Mouse (Mus musculus) MEL (cell line): ENCODE measurements around the gene Gm42688. TPM values are rescaled to one million over a fixed set of nuclear protein-coding genes. Genes with fewer than 3 reads are reported as not detected.

ENCODE experiments used
- DNase-seq: peaks from one replicate; pipeline ENCODE4 v3.0.0; 2011; ENCODE audit warnings: low read depth, low spot score
- H3K27ac ChIP-seq: 2 replicates; pipeline ENCODE4 v1.5.1; 2012; ENCODE audit warnings: low read depth, mild to moderate bottlenecking, control low read depth, low read length, moderate library complexity; ENCODE audit not compliant: control insufficient read depth
- H3K27me3 ChIP-seq, 2 experiments: fragments of 150-350 bp in 1 of 2; sonication (generic) in 1 of 2; 2 replicates each; pipeline ENCODE4 v1.6.1; 2012; ENCODE audit warnings: low read length in 2 of 2, mild to moderate bottlenecking in 2 of 2, improper control_type of control experiment in 1 of 2, moderate library complexity in 1 of 2; ENCODE audit not compliant: insufficient read depth in 2 of 2, control insufficient read depth in 1 of 2
- H3K36me3 ChIP-seq, 2 experiments: 2 replicates each; pipeline ENCODE4 v1.6.1; 2012 to 2014; ENCODE audit warnings: low read length in 2 of 2, improper control_type of control experiment in 1 of 2, inconsistent platforms in 1 of 2, mild to moderate bottlenecking in 1 of 2; ENCODE audit not compliant: insufficient read depth in 2 of 2, control insufficient read depth in 1 of 2
- H3K4me1 ChIP-seq, 2 experiments: fragments of 150-350 bp in 1 of 2; sonication (generic) in 1 of 2; 2 replicates each; pipeline ENCODE4 v1.6.1; 2012; ENCODE audit warnings: low read length in 2 of 2, improper control_type of control experiment in 1 of 2, mild to moderate bottlenecking in 1 of 2; ENCODE audit not compliant: insufficient read depth in 2 of 2, control insufficient read depth in 1 of 2
- H3K4me3 ChIP-seq, 2 experiments: fragments of 150-350 bp in 1 of 2; sonication (generic) in 1 of 2; 2 replicates each; pipeline ENCODE4 v1.5.1; 2012; ENCODE audit warnings: low read depth in 2 of 2, low read length in 2 of 2, mild to moderate bottlenecking in 2 of 2, moderate library complexity in 2 of 2, control low read depth in 1 of 2, improper control_type of control experiment in 1 of 2; ENCODE audit not compliant: control insufficient read depth in 1 of 2, insufficient read depth in 1 of 2
- H3K79me2 ChIP-seq: 2 replicates; pipeline ENCODE4 v1.6.1; 2012; ENCODE audit warnings: mild to moderate bottlenecking, low read length, moderate library complexity; ENCODE audit not compliant: control insufficient read depth, poor library complexity, insufficient read depth
- H3K9ac ChIP-seq: 2 replicates; pipeline ENCODE4 v1.6.1; 2012; ENCODE audit warnings: low read depth, mild to moderate bottlenecking, control low read depth, low read length, moderate library complexity; ENCODE audit not compliant: control insufficient read depth, poor library complexity, severe bottlenecking
- H3K9me3 ChIP-seq: fragments of 150-350 bp; sonication (generic); replicated peaks from 2 replicates; pipeline ENCODE4 v1.6.1; 2012; ENCODE audit warnings: mild to moderate bottlenecking, low read length, improper control_type of control experiment, moderate library complexity; ENCODE audit not compliant: insufficient read depth
- BHLHE40 ChIP-seq: IDR thresholded peaks from 2 replicates; pipeline ENCODE4 v1.6.1; 2012; ENCODE audit warnings: low read depth, mild to moderate bottlenecking, inconsistent platforms, low read length, improper control_type of control experiment, borderline replicate concordance
- CHD2 ChIP-seq: IDR thresholded peaks from 2 replicates; pipeline ENCODE4 v1.6.1; 2011; ENCODE audit warnings: low read length, improper control_type of control experiment
- ELF1 ChIP-seq: IDR thresholded peaks from 2 replicates; pipeline ENCODE4 v1.6.1; 2014; ENCODE audit warnings: low read depth, mild to moderate bottlenecking, inconsistent platforms, low read length, improper control_type of control experiment, moderate library complexity
- GABPA ChIP-seq: IDR thresholded peaks from 2 replicates; pipeline ENCODE4 v1.6.1; 2012; ENCODE audit warnings: low read depth, mild to moderate bottlenecking, inconsistent platforms, low read length, improper control_type of control experiment, moderate library complexity
- GATA1 ChIP-seq: IDR thresholded peaks from 2 replicates; pipeline ENCODE4 v1.6.1; 2011; ENCODE audit warnings: low read depth, low read length, improper control_type of control experiment
- JUND ChIP-seq: IDR thresholded peaks from 2 replicates; pipeline ENCODE4 v1.6.1; 2011; ENCODE audit warnings: low read depth, mild to moderate bottlenecking, improper control_type of control experiment, low read length
- KAT2A ChIP-seq: conservative IDR thresholded peaks from 2 replicates; pipeline ENCODE4 v1.6.1; 2012; ENCODE audit warnings: low read depth, low read length, improper control_type of control experiment, inconsistent platforms
- MAFK ChIP-seq: IDR thresholded peaks from 2 replicates; pipeline ENCODE4 v1.6.1; 2011; ENCODE audit warnings: low read depth, mild to moderate bottlenecking, low read length, improper control_type of control experiment, borderline replicate concordance
- MXI1 ChIP-seq: IDR thresholded peaks from 2 replicates; pipeline ENCODE4 v1.6.1; 2011; ENCODE audit warnings: mild to moderate bottlenecking, low read depth, low read length, improper control_type of control experiment
- MYC ChIP-seq: IDR thresholded peaks from 2 replicates; pipeline ENCODE4 v1.6.1; 2011; ENCODE audit warnings: low read depth, mild to moderate bottlenecking, low read length, improper control_type of control experiment, moderate library complexity
- NRF1 ChIP-seq: IDR thresholded peaks from 2 replicates; pipeline ENCODE4 v1.6.1; 2014; ENCODE audit warnings: low read depth, mild to moderate bottlenecking, inconsistent platforms, low read length, improper control_type of control experiment, moderate library complexity; ENCODE audit not compliant: poor library complexity, insufficient read depth, severe bottlenecking
- POLR2AphosphoS2 ChIP-seq: IDR thresholded peaks from 2 replicates; pipeline ENCODE4 v1.6.1; 2011; ENCODE audit warnings: low read length, improper control_type of control experiment
- RAD21 ChIP-seq: IDR thresholded peaks from 2 replicates; pipeline ENCODE4 v1.6.1; 2011; ENCODE audit warnings: mild to moderate bottlenecking, low read depth, low read length, improper control_type of control experiment
- SIN3A ChIP-seq: IDR thresholded peaks from 2 replicates; pipeline ENCODE4 v1.6.1; 2012; ENCODE audit warnings: low read length, improper control_type of control experiment, inconsistent platforms
- SMC3 ChIP-seq: IDR thresholded peaks from 2 replicates; pipeline ENCODE4 v1.6.1; 2011; ENCODE audit warnings: low read depth, low read length, improper control_type of control experiment
- TAL1 ChIP-seq: IDR thresholded peaks from 2 replicates; pipeline ENCODE4 v1.6.1; 2012; ENCODE audit warnings: mild to moderate bottlenecking, inconsistent platforms, low read length, moderate library complexity, mixed read lengths
- TBP ChIP-seq: IDR thresholded peaks from 2 replicates; pipeline ENCODE4 v1.8.0; 2011; ENCODE audit warnings: low read depth, low read length, improper control_type of control experiment
- TCF12 ChIP-seq: IDR thresholded peaks from 2 replicates; pipeline ENCODE4 v1.6.1; 2014; ENCODE audit warnings: low read depth, mild to moderate bottlenecking, inconsistent platforms, low read length, improper control_type of control experiment, moderate library complexity
- UBTF ChIP-seq: IDR thresholded peaks from 2 replicates; pipeline ENCODE4 v1.6.1; 2012; ENCODE audit warnings: low read depth, mild to moderate bottlenecking, inconsistent platforms, low read length, improper control_type of control experiment, moderate library complexity, borderline replicate concordance; ENCODE audit not compliant: insufficient read depth
- USF1 ChIP-seq: IDR thresholded peaks from 2 replicates; pipeline ENCODE4 v1.6.1; 2014; ENCODE audit warnings: low read depth, mild to moderate bottlenecking, inconsistent platforms, low read length, improper control_type of control experiment, moderate library complexity
- polyA plus RNA-seq, 2 experiments: library from polyadenylated mRNA; stranded (reverse) in 1 of 2; unstranded in 1 of 2; fragments of >175 nt in 1 of 2; fragments of >200 nt in 1 of 2; gene quantifications; 2 replicates each; pipeline versions ENCODE4 v1.2.1 to v1.2.4; 2012; ENCODE audit warnings: low replicate concordance in 2 of 2, low read depth in 1 of 2; ENCODE audit not compliant: insufficient read length in 2 of 2, insufficient read depth in 1 of 2, missing spikeins in 1 of 2
- total RNA-seq: library from RNA; depleted of rRNA; stranded (reverse); fragments of 300-350 nt; gene quantifications from 2 replicates; pipeline ENCODE4 v1.2.3, GENCODE M21; 2012

Gm42688 gene
- total and polyA plus RNA-seq, 3 experiments = 2.5 to 4.8 TPM; not detected in 1

DNA sequence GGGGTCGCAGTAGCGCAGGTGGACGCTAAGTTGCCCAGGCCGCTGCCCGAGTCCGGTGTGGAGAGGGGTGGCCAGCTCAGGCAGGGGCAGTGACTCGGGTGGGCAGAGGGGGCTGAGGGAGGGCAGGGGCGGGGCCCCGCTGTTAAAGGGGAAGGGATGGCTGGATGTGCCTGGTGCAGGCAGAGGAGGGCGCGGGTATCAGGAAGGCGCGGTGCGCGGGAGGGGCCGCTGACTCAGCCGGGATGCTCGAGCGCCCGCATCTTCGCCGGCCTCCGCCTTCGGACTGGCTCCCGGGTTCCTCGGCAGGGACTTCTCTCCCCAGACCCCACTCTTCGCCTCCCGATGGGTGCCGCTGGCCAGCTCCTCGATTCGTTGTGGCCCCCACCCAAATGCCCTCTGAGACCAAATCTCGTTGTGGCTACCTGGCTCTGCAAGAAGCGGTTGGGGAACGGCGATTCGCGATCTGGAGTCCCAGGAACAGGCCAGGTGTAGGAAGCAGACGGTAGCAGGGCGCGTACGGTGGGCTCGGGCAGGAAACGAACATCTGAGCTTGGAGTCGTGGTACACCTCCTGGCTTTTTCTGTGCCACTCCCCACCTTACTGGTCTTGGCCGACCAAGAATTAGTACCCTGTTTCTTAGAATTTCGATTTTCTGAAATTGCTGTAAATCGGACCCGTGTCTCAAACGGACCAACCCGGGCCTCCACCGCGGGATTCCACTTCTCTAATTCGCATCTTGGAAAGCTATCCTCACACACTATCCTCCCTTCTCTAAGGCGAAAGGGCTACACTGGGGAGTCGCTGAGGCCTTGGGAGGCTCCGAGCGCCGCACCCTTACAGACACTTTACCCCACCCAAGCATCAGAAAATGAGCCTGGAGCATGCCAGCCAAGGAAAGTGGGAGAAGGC, 30.9 kb upstream of the Gm42688 start:
- Histone ChIP-seq H3K9me3 (no peaks in the 10 kb centered on the region), H3K36me3 (no peaks in the 10 kb centered on the region), H3K9ac (no peak overlapping the region), H3K4me1 (no peaks in the 10 kb centered on the region), H3K27ac (no peak overlapping the region), H3K4me3 (no peak overlapping the region), H3K79me2 (no peaks in the 10 kb centered on the region), H3K27me3 (no peaks in the 10 kb centered on the region)
- DNase-seq = no peak
- TF ChIP-seq MYC (no peak), MXI1 (no peak), BHLHE40 (no peak), NRF1 (no peak), TCF12 (no peak), MAFK (no peak), ELF1 (no peak), SIN3A (no peak)

DNA sequence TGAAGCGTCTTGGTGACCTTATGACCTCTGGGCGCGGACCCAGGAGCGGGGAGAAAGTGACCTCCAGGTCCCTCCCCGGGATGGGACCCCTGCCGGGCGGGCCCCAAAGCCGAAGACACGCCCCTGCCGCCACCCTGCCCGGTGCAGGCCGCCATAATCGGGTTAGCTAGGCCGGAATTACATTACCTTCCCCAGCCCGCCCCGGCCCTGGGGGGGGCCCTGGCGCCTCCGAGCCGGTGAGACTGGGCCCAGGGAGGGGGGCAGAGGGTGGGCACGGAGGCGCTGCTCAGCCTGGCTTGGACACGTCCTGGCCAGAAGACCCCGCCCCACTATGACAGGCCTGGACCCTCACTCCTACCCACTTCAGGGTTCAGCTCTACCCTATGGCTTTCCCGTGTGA, 30.2 kb upstream of the Gm42688 start:
- H3K27ac ChIP-seq = no peak overlapping the region
- DNase-seq = no peak
- no peaks in the 10 kb centered on the region for H3K9me3 ChIP-seq
- no peaks in the 10 kb centered on the region for H3K27me3 ChIP-seq
- H3K4me3 ChIP-seq = no peak overlapping the region
- H3K79me2 ChIP-seq = no peaks in the 10 kb centered on the region
- TF ChIP-seq MAFK (no peak), GATA1 (no peak), GABPA (no peak), UBTF (no peak), CHD2 (no peak), TBP (no peak), RAD21 (no peak), JUND (no peak), KAT2A (no peak), USF1 (no peak), SMC3 (no peak), MXI1 (no peak), TAL1 (no peak), POLR2AphosphoS2 (no peak)
- TF ChIP-seq, all 39 proteins: peak for 0
- H3K36me3 ChIP-seq = no peaks in the 10 kb centered on the region
- no peaks in the 10 kb centered on the region for H3K4me1 ChIP-seq
- no peak overlapping the region for H3K9ac ChIP-seq
